Mouse (Mus musculus) CH12.LX (cell line): ENCODE measurements around the gene Lrrfip1.

ENCODE experiments used
- E2F4 ChIP-seq: IDR thresholded peaks from 2 replicates; pipeline ENCODE4 v1.6.1; 2011; ENCODE audit warnings: low read depth, low read length, improper control_type of control experiment; ENCODE audit not compliant: insufficient replicate concordance
- NRF1 ChIP-seq: IDR thresholded peaks from 2 replicates; pipeline ENCODE4 v1.6.1; 2014; ENCODE audit warnings: low read depth, mild to moderate bottlenecking, inconsistent platforms, low read length, improper control_type of control experiment, moderate library complexity
- POLR2A ChIP-seq: IDR thresholded peaks from 2 replicates; pipeline ENCODE4 v1.6.1; 2011; ENCODE audit warnings: low read depth, mild to moderate bottlenecking, improper control_type of control experiment, low read length

GRCm38 (mm10) chr1:91009266-91009665, 10.7 kb downstream of the Lrrfip1 start:
- TF ChIP-seq POLR2A (no peak), NRF1 (no peak), E2F4 (no peak)
